Mouse (Mus musculus): ENCODE measurements around the gene Scamp3. TPM values are rescaled to one million over a fixed set of nuclear protein-coding genes. Genes with fewer than 3 reads are reported as not detected.

Scamp3 gene
- polyA plus RNA-seq, 1 experiment from 2014 or later: 90.5 TPM

GRCm38 (mm10) chr3:89195979-89196877 is 19.0 kb downstream of the Scamp3 start:
- ATAC-seq (peak; percentile 97), DNase-seq (ENCODE audit: low spot score) (peak; percentile 95)
- Histone ChIP-seq H3K4me2 (ENCODE audit: low read length) (peak overlapping the region; percentile 67), H3K4me3 (ENCODE audit: low read depth, low read length) (peak overlapping the region; percentile 34), H3K27me3 (replicated peaks; ENCODE audit: control insufficient read depth, insufficient read depth, low read length) (no peaks in the 10 kb centered on the region), H3K9me3 (replicated peaks; ENCODE audit: control insufficient read depth, low read length) (no peaks in the 10 kb centered on the region), H3K9ac (ENCODE audit: low read length) (peak overlapping the region; percentile 66), H3K27ac (ENCODE audit: low read depth, low read length) (peak overlapping the region; percentile 60), H3K4me1 (ENCODE audit: control insufficient read depth, insufficient read depth, low read length) (peaks cover 5% of the 10 kb centered on the region), H3K36me3 (ENCODE audit: control insufficient read depth, insufficient read depth, low read length) (no peaks in the 10 kb centered on the region)
- 6% methylated on average over 33 of the region's 33 CpGs for WGBS

- peaks cover 2% of the 10 kb centered on the region for H3K36me3 ChIP-seq (ENCODE audit: control insufficient read depth, insufficient read depth, low read length)
These were observed 22.6 kb downstream of the Scamp3 start for GRCm38 (mm10) chr3:89199839-89200238.

GRCm38 (mm10) chr3:89202253-89203141 is 25.2 kb downstream of the Scamp3 start, which contains the start of gene Gba:
TSS of gene Gba (plus strand) at chr3:89202928.
- no peaks in the 10 kb centered on the region for H3K9me3 ChIP-seq (replicated peaks; ENCODE audit: control insufficient read depth, low read length)
- H3K4me3 ChIP-seq (ENCODE audit: low read depth, low read length): peak within 1 kb of the TSS; percentile 43
- DNase-seq (ENCODE audit: low spot score) (peak; percentile 96), ATAC-seq (peak; percentile 92)
- H3K9ac ChIP-seq (ENCODE audit: low read length): peak within 1 kb of the TSS; percentile 53
- peaks cover 28% of the 10 kb centered on the region for H3K36me3 ChIP-seq (ENCODE audit: control insufficient read depth, insufficient read depth, low read length)
- peaks cover 4% of the 10 kb centered on the region for H3K4me1 ChIP-seq (ENCODE audit: control insufficient read depth, insufficient read depth, low read length)
- no peak within 1 kb of the TSS for H3K27ac ChIP-seq (ENCODE audit: low read depth, low read length)
- WGBS: 28% methylated on average over 13 of the region's 13 CpGs
- no peaks in the 10 kb centered on the region for H3K27me3 ChIP-seq (replicated peaks; ENCODE audit: control insufficient read depth, insufficient read depth, low read length)
- peak within 1 kb of the TSS; percentile 61 for H3K4me2 ChIP-seq (ENCODE audit: low read length)

More at GRCm38 (mm10) chr3:89199839-89200238, 22.6 kb downstream of the Scamp3 start:
- no peak overlapping the region for H3K4me3 ChIP-seq (ENCODE audit: low read depth, low read length)
- H3K9me3 ChIP-seq (replicated peaks; ENCODE audit: control insufficient read depth, low read length): no peaks in the 10 kb centered on the region
- no peak overlapping the region for H3K4me2 ChIP-seq (ENCODE audit: low read length)
- no peak overlapping the region for H3K9ac ChIP-seq (ENCODE audit: low read length)
- peaks cover 9% of the 10 kb centered on the region for H3K4me1 ChIP-seq (ENCODE audit: control insufficient read depth, insufficient read depth, low read length)
- ATAC-seq (no peak), DNase-seq (ENCODE audit: low spot score) (no peak)
- 84% methylated on average over 3 of the region's 3 CpGs for WGBS
- no peaks in the 10 kb centered on the region for H3K27me3 ChIP-seq (replicated peaks; ENCODE audit: control insufficient read depth, insufficient read depth, low read length)
- no peak overlapping the region for H3K27ac ChIP-seq (ENCODE audit: low read depth, low read length)

DNA sequence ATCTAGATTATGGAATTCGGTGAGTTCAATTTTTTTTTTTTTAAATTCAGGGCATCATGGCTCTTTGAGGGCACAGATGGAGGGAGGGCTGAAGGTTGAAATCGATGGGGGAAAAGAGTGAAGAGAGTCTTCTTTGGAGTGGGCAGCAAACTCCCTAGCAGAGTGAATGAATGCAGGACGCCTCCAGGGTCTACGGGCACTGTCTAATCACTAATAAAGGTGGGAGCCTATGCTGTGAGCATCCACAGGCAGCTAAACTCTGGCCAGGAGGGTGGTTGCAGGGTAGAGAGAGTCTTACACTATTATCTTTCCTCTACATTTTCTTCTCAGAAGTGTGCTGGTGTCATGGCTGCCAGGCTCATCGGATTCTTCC is 25.9 kb downstream of the Scamp3 start:
- H3K36me3 ChIP-seq (ENCODE audit: control insufficient read depth, insufficient read depth, low read length): peaks cover 34% of the 10 kb centered on the region
- H3K27ac ChIP-seq (ENCODE audit: low read depth, low read length): no peak overlapping the region
- peaks cover 4% of the 10 kb centered on the region for H3K4me1 ChIP-seq (ENCODE audit: control insufficient read depth, insufficient read depth, low read length)
- H3K4me2 ChIP-seq (ENCODE audit: low read length): peak overlapping the region; percentile 61
- H3K9ac ChIP-seq (ENCODE audit: low read length): peak overlapping the region; percentile 53
- no peaks in the 10 kb centered on the region for H3K9me3 ChIP-seq (replicated peaks; ENCODE audit: control insufficient read depth, low read length)
- peak overlapping the region; percentile 43 for H3K4me3 ChIP-seq (ENCODE audit: low read depth, low read length)
- peak; percentile 26; the same call in 1 of the 2 replicates for ATAC-seq
- H3K27me3 ChIP-seq (replicated peaks; ENCODE audit: control insufficient read depth, insufficient read depth, low read length): no peaks in the 10 kb centered on the region
- DNase-seq (ENCODE audit: low spot score): no peak
- 37% methylated on average over 5 of the region's 5 CpGs for WGBS

- Histone ChIP-seq H3K4me2 (ENCODE audit: low read length) (no peak overlapping the region), H3K4me3 (ENCODE audit: low read depth, low read length) (no peak overlapping the region), H3K27me3 (replicated peaks; ENCODE audit: control insufficient read depth, insufficient read depth, low read length) (no peaks in the 10 kb centered on the region), H3K27ac (ENCODE audit: low read depth, low read length) (no peak overlapping the region), H3K36me3 (ENCODE audit: control insufficient read depth, insufficient read depth, low read length) (peaks cover 62% of the 10 kb centered on the region), H3K4me1 (ENCODE audit: control insufficient read depth, insufficient read depth, low read length) (peaks cover 4% of the 10 kb centered on the region), H3K9me3 (replicated peaks; ENCODE audit: control insufficient read depth, low read length) (no peaks in the 10 kb centered on the region), H3K9ac (ENCODE audit: low read length) (no peak overlapping the region)
- ATAC-seq (no peak), DNase-seq (ENCODE audit: low spot score) (no peak)
- WGBS: 91% methylated on average over 7 of the region's 7 CpGs
These were observed 28.8 kb downstream of the Scamp3 start for GRCm38 (mm10) chr3:89206079-89206478.

- no peaks in the 10 kb centered on the region for H3K9me3 ChIP-seq (replicated peaks; ENCODE audit: control insufficient read depth, low read length)
- 88% methylated on average over 2 of the region's 2 CpGs for WGBS
- no peak overlapping the region for H3K27ac ChIP-seq (ENCODE audit: low read depth, low read length)
- peaks cover 62% of the 10 kb centered on the region for H3K36me3 ChIP-seq (ENCODE audit: control insufficient read depth, insufficient read depth, low read length)
- no peaks in the 10 kb centered on the region for H3K27me3 ChIP-seq (replicated peaks; ENCODE audit: control insufficient read depth, insufficient read depth, low read length)
- no peak overlapping the region for H3K4me2 ChIP-seq (ENCODE audit: low read length)
- ATAC-seq: no peak
- H3K4me1 ChIP-seq (ENCODE audit: control insufficient read depth, insufficient read depth, low read length): peaks cover 4% of the 10 kb centered on the region
- DNase-seq (ENCODE audit: low spot score): no peak
- no peak overlapping the region for H3K9ac ChIP-seq (ENCODE audit: low read length)
- H3K4me3 ChIP-seq (ENCODE audit: low read depth, low read length): no peak overlapping the region
These were observed 29.4 kb downstream of the Scamp3 start for GRCm38 (mm10) chr3:89206695-89207094.

DNA sequence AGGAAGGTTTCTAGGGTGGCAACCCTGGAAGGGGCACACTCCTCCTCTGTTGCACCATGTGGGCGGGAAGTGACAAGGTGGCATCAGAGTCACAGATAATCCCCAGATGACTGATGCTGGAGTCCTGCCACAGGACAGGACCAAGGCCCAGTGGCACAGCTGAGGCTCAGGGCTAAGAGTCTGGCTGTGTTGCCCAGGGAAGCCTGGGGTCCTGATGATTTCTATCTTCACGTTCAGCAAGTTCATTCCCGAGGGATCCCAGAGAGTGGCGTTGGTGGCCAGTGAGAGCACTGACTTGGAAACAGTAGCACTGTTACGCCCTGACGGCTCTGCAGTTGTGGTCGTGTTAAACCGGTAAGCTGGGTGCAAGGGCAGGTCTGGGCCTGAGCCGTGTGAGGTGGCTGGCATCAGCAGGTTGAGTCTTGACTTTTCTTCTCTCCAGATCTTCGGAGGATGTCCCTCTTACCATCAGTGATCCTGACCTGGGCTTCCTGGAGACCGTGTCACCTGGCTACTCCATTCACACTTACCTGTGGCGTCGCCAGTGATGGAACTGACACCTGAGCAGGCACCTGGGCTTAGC is 30.9 kb downstream of the Scamp3 start:
- Histone ChIP-seq H3K4me2 (ENCODE audit: low read length) (no peak overlapping the region), H3K36me3 (ENCODE audit: control insufficient read depth, insufficient read depth, low read length) (peaks cover 62% of the 10 kb centered on the region), H3K9me3 (replicated peaks; ENCODE audit: control insufficient read depth, low read length) (no peaks in the 10 kb centered on the region), H3K27ac (ENCODE audit: low read depth, low read length) (no peak overlapping the region), H3K27me3 (replicated peaks; ENCODE audit: control insufficient read depth, insufficient read depth, low read length) (no peaks in the 10 kb centered on the region), H3K4me3 (ENCODE audit: low read depth, low read length) (no peak overlapping the region), H3K4me1 (ENCODE audit: control insufficient read depth, insufficient read depth, low read length) (peaks cover 9% of the 10 kb centered on the region), H3K9ac (ENCODE audit: low read length) (no peak overlapping the region)
- no peak for ATAC-seq
- DNase-seq (ENCODE audit: low spot score): no peak
- 92% methylated on average over 13 of the region's 13 CpGs for WGBS

- Histone ChIP-seq H3K27me3 (replicated peaks; ENCODE audit: control insufficient read depth, insufficient read depth, low read length) (no peaks in the 10 kb centered on the region), H3K9ac (ENCODE audit: low read length) (no peak overlapping the region), H3K4me3 (ENCODE audit: low read depth, low read length) (no peak overlapping the region), H3K4me1 (ENCODE audit: control insufficient read depth, insufficient read depth, low read length) (peaks cover 9% of the 10 kb centered on the region; the same call in 1 of the 2 replicates), H3K36me3 (ENCODE audit: control insufficient read depth, insufficient read depth, low read length) (peaks cover 62% of the 10 kb centered on the region), H3K9me3 (replicated peaks; ENCODE audit: control insufficient read depth, low read length) (no peaks in the 10 kb centered on the region), H3K27ac (ENCODE audit: low read depth, low read length) (no peak overlapping the region), H3K4me2 (ENCODE audit: low read length) (no peak overlapping the region)
- DNase-seq (ENCODE audit: low spot score): no peak
- no peak for ATAC-seq
- WGBS: 85% methylated on average over 6 of the region's 6 CpGs
These were observed 31.5 kb downstream of the Scamp3 start for GRCm38 (mm10) chr3:89208736-89209135.
